Mouse (Mus musculus) bone marrow, adult 2 months (tissue): ENCODE measurements around the gene Cdkl2. TPM values are rescaled to one million over a fixed set of nuclear protein-coding genes. Genes with fewer than 3 reads are reported as not detected.

Experiments used
- H3K27ac ChIP-seq: fragments of 200-500 bp; 2 replicates; pipeline ENCODE4 v1.5.1; 2012; ENCODE audit warnings: low read depth, mild to moderate bottlenecking, control low read depth, inconsistent platforms, low read length; ENCODE audit not compliant: control insufficient read depth, poor library complexity, insufficient read depth
- H3K4me1 ChIP-seq: fragments of 200-500 bp; 2 replicates; pipeline ENCODE4 v1.6.1; 2011; ENCODE audit warnings: low read length; ENCODE audit not compliant: control insufficient read depth, insufficient read depth
- H3K4me3 ChIP-seq: fragments of 200-500 bp; replicated peaks from 2 replicates; pipeline ENCODE3; 2011; ENCODE audit warnings: mild to moderate bottlenecking, low read depth, low read length, control low read depth; ENCODE audit not compliant: control insufficient read depth
- CTCF ChIP-seq: fragments of 200-500 bp; IDR thresholded peaks from 2 replicates; pipeline ENCODE4 v1.5.1; 2011; ENCODE audit warnings: low read length, control low read depth; ENCODE audit not compliant: control insufficient read depth, insufficient read depth
- POLR2A ChIP-seq: fragments of 200-500 bp; IDR thresholded peaks from 2 replicates; pipeline ENCODE4 v1.6.1; 2011; ENCODE audit warnings: low read depth, mild to moderate bottlenecking, control low read depth, low read length, borderline replicate concordance; ENCODE audit not compliant: control insufficient read depth
- WGBS: fragments of 180-500 bp; shearing (Covaris S2); methylation state at CpG from one replicate; pipeline ENCODE4 v1.1.7; 2018; 5-methylcytosine and 5-hydroxymethylcytosine counted together
- polyA plus RNA-seq: library from polyadenylated mRNA; stranded (reverse); fragments of >200 nt; gene quantifications from 2 replicates; pipeline ENCODE4 v1.2.4, GENCODE M21; 2011; ENCODE audit warnings: low replicate concordance; ENCODE audit not compliant: missing spikeins, insufficient read depth, insufficient read length

The Cdkl2 gene
- polyA plus RNA-seq, 1 experiment, result 1.00 TPM

DNA sequence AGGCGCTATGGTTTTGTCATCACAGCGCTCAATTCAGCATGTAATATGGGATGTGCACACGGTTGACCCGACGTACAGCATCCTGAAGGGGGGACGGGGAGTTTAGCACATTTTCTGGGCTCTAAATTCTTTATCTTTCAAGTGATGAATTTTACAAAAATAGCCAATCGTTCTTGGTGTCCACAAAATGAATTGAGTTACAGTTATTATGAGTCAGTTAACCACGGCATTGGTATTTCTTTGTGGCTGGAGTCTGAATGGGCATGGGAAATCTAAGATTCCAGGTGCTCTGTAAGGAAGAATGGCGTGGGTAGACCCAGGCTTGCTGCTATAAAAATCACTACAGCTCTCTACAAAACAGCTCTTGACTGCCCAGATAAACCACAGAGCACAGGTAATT lies 54.4 kb downstream of the Cdkl2 start:
- TF ChIP-seq CTCF (no peak), POLR2A (no peak)
- no peaks in the 10 kb centered on the region; the same call in 1 of the 2 replicates for H3K4me1 ChIP-seq
- WGBS, result 77% methylated on average over 9 of the region's 9 CpGs
- no peak overlapping the region for H3K27ac ChIP-seq
- no peak overlapping the region for H3K4me3 ChIP-seq

DNA sequence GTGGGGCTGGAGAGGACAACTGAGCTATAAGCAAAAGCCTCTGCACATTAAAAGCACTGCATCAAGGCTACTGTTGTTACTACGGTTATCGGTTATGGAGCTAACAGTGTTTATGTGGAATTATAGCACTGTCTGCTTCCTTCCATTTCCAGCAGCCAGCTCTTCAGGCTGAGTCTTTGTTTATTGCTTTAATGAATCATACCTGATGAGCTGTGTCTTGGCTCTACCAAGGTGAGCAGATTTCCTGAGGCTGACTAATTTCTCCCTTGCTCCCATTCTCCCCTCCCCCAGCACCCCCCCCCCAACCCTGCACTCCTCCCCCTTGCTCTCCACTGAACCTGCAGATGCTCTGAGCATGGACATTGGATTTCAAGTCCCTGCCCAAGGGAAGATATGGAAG lies 55.9 kb downstream of the Cdkl2 start:
- 89% methylated on average over 2 of the region's 2 CpGs for WGBS
- H3K27ac ChIP-seq, result no peak overlapping the region
- TF ChIP-seq POLR2A (no peak), CTCF (no peak)

DNA sequence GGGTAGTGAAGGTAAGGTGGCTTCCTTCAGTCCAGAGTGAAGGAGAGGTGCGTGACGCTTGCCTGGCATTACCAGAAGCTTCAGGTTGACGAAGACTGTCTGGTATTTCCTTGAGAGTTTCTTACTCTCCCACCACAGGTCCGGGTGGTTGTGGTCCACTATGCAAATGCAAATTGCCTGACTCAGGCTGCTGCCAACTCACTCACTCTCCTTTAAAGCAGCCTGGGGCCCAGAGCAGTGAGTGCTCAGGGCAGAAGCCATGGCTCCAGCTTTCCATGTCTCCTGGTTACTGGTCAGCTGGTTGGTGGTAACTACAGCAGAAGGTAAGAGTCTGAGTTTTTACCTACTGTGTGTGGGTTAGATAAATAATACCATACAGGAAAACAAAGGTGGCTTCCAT lies 56.4 kb downstream of the Cdkl2 start, which contains the start of gene Odaph:
TSS of gene Odaph (plus strand) at position 240 of the 400 bp plus-strand sequence.
- 62% methylated on average over 4 of the region's 4 CpGs for WGBS
- TF ChIP-seq CTCF (no peak), POLR2A (no peak)

More for the DNA sequence above, 55.9 kb downstream of the Cdkl2 start:
- Histone ChIP-seq H3K4me1 (no peaks in the 10 kb centered on the region; the same call in 1 of the 2 replicates), H3K4me3 (no peak overlapping the region)

DNA sequence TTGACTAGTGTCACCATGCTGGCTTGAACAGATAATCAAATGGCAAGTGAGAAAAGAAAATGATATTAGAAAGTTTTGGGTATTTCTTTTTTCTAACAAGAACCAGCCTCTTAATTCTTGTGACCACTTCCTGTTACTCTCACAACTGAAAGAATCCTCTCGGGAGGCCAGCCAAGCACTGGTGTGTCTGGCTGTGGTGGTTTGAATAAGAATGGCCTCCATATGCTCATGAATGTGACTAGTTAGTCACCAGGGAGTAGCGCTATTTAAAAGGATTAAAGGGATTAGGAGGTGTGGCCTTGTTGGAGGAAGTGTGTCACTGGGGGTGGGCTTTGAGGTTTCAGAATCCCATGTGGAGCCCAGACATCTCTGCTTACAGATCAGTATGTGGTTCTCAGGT lies 58.0 kb downstream of the Cdkl2 start:
- WGBS, result 42% methylated on average over 2 of the region's 2 CpGs
- TF ChIP-seq POLR2A (no peak), CTCF (no peak)
- H3K4me3 ChIP-seq, result no peak overlapping the region
- no peaks in the 10 kb centered on the region; the same call in 1 of the 2 replicates for H3K4me1 ChIP-seq
- no peak overlapping the region for H3K27ac ChIP-seq

More for the DNA sequence above, 56.4 kb downstream of the Cdkl2 start, which contains the start of gene Odaph:
- H3K4me1 ChIP-seq, result no peaks in the 10 kb centered on the region; the same call in 1 of the 2 replicates
- H3K4me3 ChIP-seq, result no peak within 1 kb of the TSS
- no peak within 1 kb of the TSS for H3K27ac ChIP-seq

DNA sequence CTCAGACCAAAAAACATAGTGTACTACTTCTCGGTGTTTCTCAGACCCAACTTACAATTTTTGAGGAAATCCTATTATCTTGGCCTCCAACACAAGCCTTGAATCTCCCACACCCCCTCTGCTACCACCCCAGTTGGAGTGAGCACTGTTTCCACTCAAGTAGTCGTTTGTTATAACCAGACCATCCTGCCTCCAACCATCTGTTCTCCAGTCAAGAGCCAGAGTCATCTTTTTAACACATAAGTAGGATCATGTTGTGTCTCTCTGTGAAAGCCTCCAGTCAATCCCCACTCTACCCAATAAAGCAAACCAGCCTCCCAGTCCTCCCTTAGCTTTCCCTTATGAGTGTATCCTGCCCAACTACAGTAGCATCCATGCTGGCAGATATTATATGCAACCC lies 60.2 kb downstream of the Cdkl2 start:
- TF ChIP-seq CTCF, result no peak
- TF ChIP-seq POLR2A, result no peak
- WGBS, result 80% methylated on average over 2 of the region's 2 CpGs

DNA sequence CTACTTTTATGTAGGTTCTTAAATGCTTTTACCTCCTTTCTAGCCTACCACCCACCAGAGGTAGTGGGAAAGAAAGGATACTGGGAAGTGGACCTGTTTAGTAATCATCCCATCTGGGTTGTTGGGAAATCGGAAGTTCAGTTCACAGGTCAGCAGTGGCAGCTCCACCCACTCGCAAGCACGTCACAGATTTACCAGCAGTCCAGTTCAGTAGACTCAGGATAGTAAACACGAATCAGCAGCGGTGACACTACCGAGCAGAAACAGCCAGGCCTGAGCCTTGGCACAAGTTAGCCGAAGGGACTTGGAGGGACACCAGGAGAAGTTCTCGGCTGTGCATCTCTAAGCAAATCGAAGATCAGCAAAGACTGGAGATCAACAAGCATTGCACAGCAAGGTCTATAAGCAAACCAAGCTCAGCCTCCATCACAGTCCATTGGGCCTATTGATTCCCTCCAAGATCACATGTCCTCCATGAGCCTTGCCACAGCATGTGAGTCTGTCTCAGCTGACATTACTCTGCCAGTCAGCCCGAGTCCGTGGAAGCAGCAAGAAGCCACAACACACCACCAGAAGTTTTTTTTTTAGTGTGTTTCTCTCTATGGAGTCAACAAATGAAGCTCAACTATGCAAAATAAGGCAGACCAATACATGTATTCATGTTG lies 62.4 kb downstream of the Cdkl2 start:
- TF ChIP-seq POLR2A, result no peak
- no peak for TF ChIP-seq CTCF
- no peak overlapping the region for H3K4me3 ChIP-seq
- H3K27ac ChIP-seq, result no peak overlapping the region
- WGBS, result 83% methylated on average over 11 of the region's 11 CpGs
- H3K4me1 ChIP-seq, result no peaks in the 10 kb centered on the region

More for the DNA sequence above, 60.2 kb downstream of the Cdkl2 start:
- Histone ChIP-seq H3K4me1 (no peaks in the 10 kb centered on the region; the same call in 1 of the 2 replicates), H3K27ac (no peak overlapping the region), H3K4me3 (no peak overlapping the region)

DNA sequence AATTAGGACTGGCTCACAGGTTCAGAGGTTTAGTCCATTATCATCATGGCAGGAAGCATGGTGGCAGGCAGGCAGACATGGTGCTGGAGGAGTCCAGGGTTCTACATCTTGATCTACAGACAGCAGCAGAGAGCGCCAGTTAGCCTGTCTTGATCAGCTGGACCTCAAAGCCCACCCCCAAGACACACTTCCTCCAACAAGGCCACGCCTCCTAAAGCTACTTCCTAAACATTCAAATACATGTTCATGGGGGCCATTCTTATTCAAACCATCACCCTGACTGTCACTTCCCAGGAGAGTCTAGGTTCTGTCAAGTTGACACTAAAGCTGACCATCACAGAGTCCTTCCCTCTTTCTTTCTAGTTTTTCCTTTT lies 66.3 kb downstream of the Cdkl2 start:
- TF ChIP-seq POLR2A (no peak), CTCF (no peak)
- H3K4me1 ChIP-seq, result no peaks in the 10 kb centered on the region
- no peak overlapping the region for H3K4me3 ChIP-seq
- no peak overlapping the region for H3K27ac ChIP-seq
- 68% methylated on average over 2 of the region's 2 CpGs for WGBS

DNA sequence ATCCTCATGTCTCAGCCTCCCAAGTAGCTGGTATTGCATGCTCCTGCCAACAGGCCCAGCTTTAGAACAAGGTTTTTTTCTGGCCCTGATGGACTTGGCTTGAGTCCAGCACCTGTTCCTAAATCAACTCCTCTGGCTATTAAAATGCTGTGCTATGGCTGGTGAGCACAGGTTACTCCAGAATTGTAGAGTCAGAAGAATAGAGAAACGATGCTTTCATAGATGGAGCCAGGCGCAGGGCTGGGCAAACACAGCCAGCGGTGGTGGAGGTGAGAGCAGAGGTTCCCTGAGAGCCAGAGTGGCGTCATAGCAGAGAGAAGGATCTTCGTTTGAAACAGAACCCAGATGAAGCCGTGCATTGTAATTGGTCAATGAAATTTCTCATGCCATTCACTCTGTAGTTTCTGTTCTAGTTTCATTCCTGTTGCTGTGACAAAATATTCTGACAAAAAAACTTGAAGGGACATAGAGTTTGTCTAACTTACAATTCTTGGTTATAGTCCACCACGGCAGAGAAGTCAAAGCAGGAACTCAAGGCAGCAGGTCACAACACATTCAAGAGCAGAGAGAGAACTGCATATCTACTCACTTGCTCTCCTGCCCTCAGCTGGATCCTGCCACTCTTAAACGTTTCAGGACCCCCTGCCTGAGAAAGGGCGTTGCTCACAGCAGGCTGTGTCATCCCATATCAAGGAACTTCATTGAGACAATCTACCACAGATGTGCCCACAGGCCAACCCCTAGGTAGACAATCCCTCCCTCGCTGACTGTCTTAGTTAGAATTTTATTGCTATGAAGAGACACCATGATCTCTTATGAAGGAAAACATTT lies 66.9 kb downstream of the Cdkl2 start:
- no peaks in the 10 kb centered on the region for H3K4me1 ChIP-seq
- no peak overlapping the region for H3K4me3 ChIP-seq
- 72% methylated on average over 10 of the region's 10 CpGs for WGBS
- TF ChIP-seq CTCF, result no peak
- TF ChIP-seq POLR2A, result no peak
- no peak overlapping the region for H3K27ac ChIP-seq

DNA sequence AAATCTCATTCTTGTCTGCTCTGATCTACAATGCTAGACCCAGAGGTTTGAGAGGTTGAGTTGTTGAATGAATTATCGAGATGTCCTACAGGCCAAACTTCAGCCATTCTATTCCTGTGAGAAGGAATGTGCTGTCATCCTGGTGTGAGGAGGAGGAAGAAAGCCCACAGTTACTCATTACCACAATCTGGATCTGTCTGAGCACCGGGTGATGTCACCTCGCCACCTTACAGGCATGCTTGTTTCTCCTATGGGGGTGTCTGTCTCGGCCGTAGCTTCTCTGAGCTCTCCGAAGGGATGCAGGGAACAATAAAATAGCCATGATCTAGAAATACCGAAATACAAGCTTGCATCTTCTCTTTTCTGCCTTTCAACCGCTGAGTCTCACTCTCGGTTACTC lies 67.9 kb downstream of the Cdkl2 start:
- WGBS, result 87% methylated on average over 9 of the region's 9 CpGs
- TF ChIP-seq POLR2A (no peak), CTCF (no peak)
- no peak overlapping the region for H3K27ac ChIP-seq
- H3K4me1 ChIP-seq, result no peaks in the 10 kb centered on the region
- no peak overlapping the region for H3K4me3 ChIP-seq
